Mouse (Mus musculus): ENCODE measurements around the gene Anapc2. TPM values are rescaled to one million over a fixed set of nuclear protein-coding genes. Genes with fewer than 3 reads are reported as not detected.
A peak's percentile ranks its signal among the peaks of the same experiment; 100 is the strongest.

The Anapc2 gene
- polyA plus RNA-seq, 1 experiment from 2014 or later: 54.1 TPM

GRCm38 (mm10) chr2:25291184-25292053 lies 19.1 kb downstream of the Anapc2 start:
- 14% methylated on average over 29 of the region's 32 CpGs for WGBS (ENCODE audit: missing documents)
- no peak overlapping the region for H3K4me3 ChIP-seq (ENCODE audit: inconsistent target)
- H3K36me3 ChIP-seq (ENCODE audit: inconsistent target): no peaks in the 10 kb centered on the region
- H3K79me2 ChIP-seq (ENCODE audit: inconsistent target): no peaks in the 10 kb centered on the region
- H3K27ac ChIP-seq: no peak overlapping the region

- 11% methylated on average over 42 of the region's 43 CpGs for WGBS (ENCODE audit: missing documents)
- Histone ChIP-seq H3K36me3 (ENCODE audit: inconsistent target) (no peaks in the 10 kb centered on the region), H3K4me3 (ENCODE audit: inconsistent target) (no peak overlapping the region), H3K79me2 (ENCODE audit: inconsistent target) (no peaks in the 10 kb centered on the region), H3K27ac (no peak overlapping the region)
Measured at GRCm38 (mm10) chr2:25292054-25292544, 19.8 kb downstream of the Anapc2 start.

DNA sequence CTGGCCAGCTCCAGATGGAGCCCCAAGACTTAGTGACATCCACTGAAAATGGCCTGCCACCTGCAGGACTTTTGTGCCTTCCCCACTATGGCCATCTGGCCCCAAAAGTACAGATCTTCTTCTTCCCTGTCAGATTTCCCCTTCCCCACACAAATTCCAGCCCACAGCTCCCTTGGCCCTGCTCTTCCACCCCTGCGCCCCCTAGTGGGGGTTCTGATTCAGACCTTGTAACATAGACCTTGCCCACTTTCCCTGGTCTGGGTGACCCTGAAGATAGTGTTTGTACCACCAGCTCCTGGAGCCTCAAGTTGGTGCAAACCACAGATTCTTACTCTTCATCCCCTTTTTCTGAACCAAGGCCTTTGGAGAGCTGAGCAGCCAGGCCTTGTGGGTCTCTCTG lies 20.6 kb downstream of the Anapc2 start:
- WGBS (ENCODE audit: missing documents): 0% methylated on average over 1 of the region's 1 CpGs
- Histone ChIP-seq H3K79me2 (ENCODE audit: inconsistent target) (no peaks in the 10 kb centered on the region), H3K27ac (no peak overlapping the region), H3K4me3 (ENCODE audit: inconsistent target) (no peak overlapping the region), H3K36me3 (ENCODE audit: inconsistent target) (no peaks in the 10 kb centered on the region)

DNA sequence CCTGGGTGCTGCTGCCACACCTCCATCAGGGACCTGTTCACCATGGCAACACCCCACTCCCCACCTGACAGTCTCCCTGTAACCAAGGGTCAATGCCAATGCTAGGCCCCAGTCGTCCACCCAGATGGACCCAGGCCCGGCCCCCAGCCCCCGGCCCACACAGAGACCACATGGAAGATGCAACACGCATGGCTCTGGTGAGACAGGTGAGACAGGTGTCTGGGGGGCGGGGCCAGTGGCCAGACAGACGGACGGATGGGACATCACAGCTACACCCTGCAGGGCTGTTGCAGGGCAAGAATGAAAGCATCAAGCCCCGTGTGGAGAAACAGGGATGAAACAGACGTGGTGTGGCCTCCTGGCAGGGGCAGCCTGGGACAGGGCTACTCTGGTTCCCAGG lies 21.4 kb downstream of the Anapc2 start:
- no peaks in the 10 kb centered on the region for H3K79me2 ChIP-seq (ENCODE audit: inconsistent target)
- no peak overlapping the region for H3K27ac ChIP-seq
- WGBS (ENCODE audit: missing documents): 82% methylated on average over 9 of the region's 9 CpGs
- H3K4me3 ChIP-seq (ENCODE audit: inconsistent target): no peak overlapping the region
- H3K36me3 ChIP-seq (ENCODE audit: inconsistent target): no peaks in the 10 kb centered on the region

DNA sequence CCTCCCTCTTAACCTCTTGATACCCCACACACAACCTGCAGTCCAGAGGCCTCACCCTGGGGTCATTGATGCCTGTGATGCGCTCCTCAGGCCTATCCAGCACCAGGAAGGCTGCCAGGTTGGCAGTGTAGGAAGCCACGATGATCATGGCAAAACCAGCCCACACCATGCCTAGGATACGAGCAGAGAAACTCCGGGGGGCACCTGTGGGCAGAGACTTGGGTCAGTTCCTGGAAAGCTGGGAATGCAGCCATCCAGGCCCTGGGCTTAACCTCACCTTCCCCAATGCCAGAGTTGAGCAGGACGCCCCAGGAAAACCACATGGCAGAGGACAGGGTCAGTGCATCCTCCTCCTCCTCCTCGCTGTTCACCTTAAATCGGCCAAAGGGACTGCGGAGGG lies 24.8 kb downstream of the Anapc2 start:
- H3K79me2 ChIP-seq (ENCODE audit: inconsistent target): no peaks in the 10 kb centered on the region
- 66% methylated on average over 8 of the region's 8 CpGs for WGBS (ENCODE audit: missing documents)
- no peak overlapping the region for H3K27ac ChIP-seq

GRCm38 (mm10) chr2:25298046-25298445 lies 25.8 kb downstream of the Anapc2 start:
- no peak overlapping the region for H3K27ac ChIP-seq
- H3K79me2 ChIP-seq (ENCODE audit: inconsistent target): no peaks in the 10 kb centered on the region
- H3K4me3 ChIP-seq (ENCODE audit: inconsistent target): no peak overlapping the region
- WGBS (ENCODE audit: missing documents): 79% methylated on average over 10 of the region's 10 CpGs
- H3K36me3 ChIP-seq (ENCODE audit: inconsistent target): no peaks in the 10 kb centered on the region

More for the DNA sequence above, 24.8 kb downstream of the Anapc2 start:
- Histone ChIP-seq H3K36me3 (ENCODE audit: inconsistent target) (no peaks in the 10 kb centered on the region), H3K4me3 (ENCODE audit: inconsistent target) (no peak overlapping the region)

- WGBS (ENCODE audit: missing documents): 50% methylated on average over 3 of the region's 3 CpGs
- H3K36me3 ChIP-seq (ENCODE audit: inconsistent target): no peaks in the 10 kb centered on the region
Measured at GRCm38 (mm10) chr2:25303452-25303851, 31.2 kb downstream of the Anapc2 start.

DNA sequence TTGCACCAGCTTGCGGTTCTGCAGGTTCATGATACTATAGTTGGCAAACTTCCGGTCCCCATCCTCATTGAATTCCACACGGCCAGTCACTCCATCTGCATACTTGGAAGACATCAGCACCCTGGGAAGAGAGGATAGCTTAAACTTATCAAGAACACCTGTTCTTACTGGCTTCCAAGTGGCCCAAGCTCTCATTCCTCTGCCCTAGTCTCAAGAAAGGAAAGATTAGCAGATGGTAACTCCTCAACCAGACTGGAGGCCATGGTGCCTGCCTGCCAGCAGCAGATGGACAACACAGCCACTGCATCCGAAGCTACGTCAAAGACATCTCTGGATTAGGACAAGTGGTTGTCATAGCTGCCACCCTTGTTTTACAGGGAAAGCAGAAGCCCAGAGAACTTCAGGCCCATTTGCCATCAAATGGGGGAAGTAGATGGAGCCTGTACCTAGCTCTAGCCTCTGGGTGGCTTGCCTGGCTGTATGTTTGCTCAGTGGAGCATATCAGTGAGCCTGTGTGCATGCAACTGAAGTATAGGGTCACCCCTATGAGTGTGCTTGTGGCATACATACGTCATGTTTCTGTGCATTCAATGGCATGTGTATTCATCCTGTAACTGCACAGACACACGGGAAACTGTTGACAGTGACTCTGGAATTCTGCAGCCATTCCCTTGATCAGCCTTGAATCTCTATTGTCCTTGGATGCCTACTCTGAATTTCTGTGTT lies 31.8 kb downstream of the Anapc2 start:
- Histone ChIP-seq H3K36me3 (ENCODE audit: inconsistent target) (no peaks in the 10 kb centered on the region), H3K27ac (no peak overlapping the region), H3K79me2 (ENCODE audit: inconsistent target) (no peaks in the 10 kb centered on the region), H3K4me3 (ENCODE audit: inconsistent target) (no peak overlapping the region)
- 72% methylated on average over 7 of the region's 7 CpGs for WGBS (ENCODE audit: missing documents)

More at GRCm38 (mm10) chr2:25303452-25303851, 31.2 kb downstream of the Anapc2 start:
- Histone ChIP-seq H3K27ac (no peak overlapping the region), H3K4me3 (ENCODE audit: inconsistent target) (no peak overlapping the region), H3K79me2 (ENCODE audit: inconsistent target) (no peaks in the 10 kb centered on the region)

DNA sequence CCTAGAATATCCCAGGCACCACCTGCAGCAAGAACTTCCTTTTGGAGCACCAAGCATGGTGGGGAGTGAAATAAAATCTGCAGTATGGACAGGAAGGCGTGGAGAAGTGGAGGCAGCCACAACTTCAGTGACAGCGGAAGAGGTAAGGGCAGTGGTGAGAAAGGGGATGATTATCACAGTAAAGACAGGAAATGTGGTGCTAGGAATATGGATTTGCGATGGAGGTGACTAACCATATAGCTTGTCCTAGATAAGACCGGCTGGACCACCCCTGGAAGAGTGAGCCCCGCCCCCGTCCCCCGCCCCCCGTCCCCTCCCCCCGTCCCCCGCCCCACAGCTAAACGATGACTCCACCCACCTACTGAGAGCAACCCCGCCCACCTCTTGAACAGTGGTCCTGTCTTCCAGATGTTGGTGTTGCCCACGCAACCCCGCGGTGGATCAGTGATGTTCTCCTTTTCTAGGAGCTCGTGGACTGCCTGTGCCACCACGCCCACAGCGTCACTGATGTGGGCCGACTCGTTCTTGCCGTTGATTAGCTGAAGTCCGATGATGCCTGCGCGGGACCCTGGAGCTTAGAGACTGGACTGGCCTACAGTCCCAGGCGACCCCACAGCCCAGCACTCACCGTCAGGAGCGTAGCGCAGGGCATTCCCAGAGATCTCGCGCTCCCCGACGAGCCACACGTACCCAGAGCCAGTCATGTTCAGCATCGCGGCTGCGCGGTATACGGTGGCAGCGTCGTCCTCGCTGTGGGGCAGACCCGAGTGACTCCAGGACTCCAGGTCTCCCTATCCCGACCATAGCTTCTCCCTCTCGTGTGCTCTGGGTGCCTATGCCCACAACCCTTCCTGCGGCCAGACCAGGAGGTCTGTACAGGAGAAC lies 32.6 kb downstream of the Anapc2 start:
- 3% methylated on average over 44 of the region's 45 CpGs for WGBS (ENCODE audit: missing documents)
- Histone ChIP-seq H3K79me2 (ENCODE audit: inconsistent target) (no peaks in the 10 kb centered on the region), H3K36me3 (ENCODE audit: inconsistent target) (no peaks in the 10 kb centered on the region), H3K4me3 (ENCODE audit: inconsistent target) (peak overlapping the region; percentile 9; the same call in 1 of the 2 replicates), H3K27ac (no peak overlapping the region)

DNA sequence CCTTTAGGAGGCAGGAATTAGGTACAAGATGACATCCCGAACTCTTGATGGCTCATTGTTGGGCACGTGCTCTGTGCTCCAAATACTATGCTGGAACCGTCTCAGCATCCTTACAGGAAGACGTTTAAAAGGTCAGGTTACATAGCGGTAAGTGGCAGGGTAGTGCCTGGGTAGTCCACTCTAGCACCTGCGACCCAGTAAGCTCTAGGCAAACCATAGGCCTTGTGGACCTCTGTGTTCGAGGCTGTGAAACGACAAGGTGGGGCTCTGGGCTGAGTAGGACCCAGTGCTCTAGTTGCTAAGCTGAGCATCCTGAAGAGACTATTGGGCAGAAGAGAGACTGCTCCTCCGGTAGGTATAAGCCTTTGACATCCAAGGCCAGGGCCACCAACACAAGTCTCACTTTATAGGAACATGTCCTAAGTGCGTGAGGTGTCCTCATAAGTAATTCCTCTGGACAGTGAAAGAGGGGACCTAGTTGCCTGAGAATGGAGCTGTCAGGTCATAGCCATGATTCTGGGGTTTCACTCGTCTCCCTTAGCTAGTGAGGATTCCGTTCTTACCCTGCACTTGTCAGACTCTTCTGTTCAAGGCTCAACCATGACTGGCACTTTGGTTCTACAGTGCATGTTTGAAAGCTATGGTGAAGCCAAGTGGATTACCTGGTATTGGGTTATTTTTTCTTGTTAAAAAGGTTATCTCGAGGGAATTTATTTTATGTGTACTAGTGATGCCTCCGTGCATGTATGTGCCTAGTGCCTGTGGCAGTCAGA lies 33.5 kb downstream of the Anapc2 start:
- WGBS (ENCODE audit: missing documents): 53% methylated on average over 14 of the region's 14 CpGs
- H3K4me3 ChIP-seq (ENCODE audit: inconsistent target): no peak overlapping the region

DNA sequence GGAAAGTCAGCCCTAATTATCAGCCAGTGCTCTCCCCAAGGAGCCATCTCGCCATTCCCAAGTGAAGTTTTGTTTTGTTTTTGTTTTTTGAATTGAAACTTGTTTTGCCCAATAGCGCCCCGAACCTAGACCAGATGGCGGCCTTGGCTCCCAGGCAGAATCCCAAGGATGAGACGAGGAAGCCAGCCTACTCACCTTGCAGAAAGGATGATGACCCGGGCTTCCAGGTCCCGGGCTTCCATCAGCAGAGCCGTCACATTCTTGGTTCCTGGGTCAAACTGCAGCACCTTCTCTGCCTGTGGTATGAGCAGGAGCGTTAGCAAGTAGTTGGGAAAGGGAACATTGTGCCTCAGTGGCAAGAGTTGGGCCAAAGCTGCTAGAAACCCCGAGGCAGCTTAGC lies 37.9 kb downstream of the Anapc2 start:
- Histone ChIP-seq H3K79me2 (ENCODE audit: inconsistent target) (no peaks in the 10 kb centered on the region), H3K4me3 (ENCODE audit: inconsistent target) (no peak overlapping the region), H3K27ac (no peak overlapping the region), H3K36me3 (ENCODE audit: inconsistent target) (no peaks in the 10 kb centered on the region)
- WGBS (ENCODE audit: missing documents): 54% methylated on average over 10 of the region's 10 CpGs

More for the DNA sequence above, 33.5 kb downstream of the Anapc2 start:
- no peaks in the 10 kb centered on the region for H3K79me2 ChIP-seq (ENCODE audit: inconsistent target)
- no peak overlapping the region for H3K27ac ChIP-seq
- H3K36me3 ChIP-seq (ENCODE audit: inconsistent target): no peaks in the 10 kb centered on the region

GRCm38 (mm10) chr2:25310969-25311368 lies 38.7 kb downstream of the Anapc2 start:
- H3K27ac ChIP-seq: no peak overlapping the region
- WGBS (ENCODE audit: missing documents): 4% methylated on average over 19 of the region's 22 CpGs
- no peaks in the 10 kb centered on the region for H3K79me2 ChIP-seq (ENCODE audit: inconsistent target)
- H3K36me3 ChIP-seq (ENCODE audit: inconsistent target): no peaks in the 10 kb centered on the region
- H3K4me3 ChIP-seq (ENCODE audit: inconsistent target): no peak overlapping the region

- H3K27ac ChIP-seq: no peak overlapping the region
- no peaks in the 10 kb centered on the region for H3K36me3 ChIP-seq (ENCODE audit: inconsistent target)
- H3K4me3 ChIP-seq (ENCODE audit: inconsistent target): no peak overlapping the region
- no peaks in the 10 kb centered on the region for H3K79me2 ChIP-seq (ENCODE audit: inconsistent target)
- WGBS (ENCODE audit: missing documents): 8% methylated on average over 10 of the region's 11 CpGs
Measured at GRCm38 (mm10) chr2:25311491-25311891, 39.2 kb downstream of the Anapc2 start.

Measured in macrophage (primary cell).